Mouse (Mus musculus): Measurements from ENCODE around the gene Arid1b. TPM values are rescaled to one million over a fixed set of nuclear protein-coding genes. Genes with fewer than 3 reads are reported as not detected.

Arid1b gene
- polyA plus RNA-seq, 1 experiment from 2014 or later, result 11.2 TPM

GRCm38 (mm10) chr17:4996121-4996813 lies 2.1 kb downstream of the Arid1b start:
- Histone ChIP-seq H3K27ac (peak overlapping the region; percentile 100), H3K4me3 (replicated peaks) (peak overlapping the region; percentile 90), H3K4me2 (peak overlapping the region; percentile 68), H3K4me1 (peaks cover 9% of the 10 kb centered on the region; the same call in 1 of the 2 replicates), H3K9ac (peak overlapping the region; percentile 96), H3K27me3 (replicated peaks) (no peaks in the 10 kb centered on the region), H3K36me3 (no peaks in the 10 kb centered on the region), H3K9me3 (no peaks in the 10 kb centered on the region)
- 0 out of 2 replicates have a peak, but pooled peaks have one; percentile 15 for ATAC-seq (ENCODE audit: insufficient read depth, low FRiP score, low read depth)
- WGBS, result under 1% methylated on average over 75 of the region's 95 CpGs

GRCm38 (mm10) chr17:4996814-4997549 lies 2.9 kb downstream of the Arid1b start:
- H3K9ac ChIP-seq, result peak overlapping the region; percentile 96
- H3K27me3 ChIP-seq (replicated peaks), result no peaks in the 10 kb centered on the region
- under 1% methylated on average over 20 of the region's 20 CpGs for WGBS
- peak overlapping the region; percentile 90 for H3K4me3 ChIP-seq (replicated peaks)
- H3K4me2 ChIP-seq, result peak overlapping the region; percentile 68
- peaks cover 16% of the 10 kb centered on the region for H3K4me1 ChIP-seq
- ATAC-seq (ENCODE audit: insufficient read depth, low FRiP score, low read depth), result no peak
- H3K36me3 ChIP-seq, result no peaks in the 10 kb centered on the region
- no peaks in the 10 kb centered on the region for H3K9me3 ChIP-seq
- peak overlapping the region; percentile 100 for H3K27ac ChIP-seq

GRCm38 (mm10) chr17:4997968-4998367 lies 3.8 kb downstream of the Arid1b start:
- ATAC-seq (ENCODE audit: insufficient read depth, low FRiP score, low read depth), result no peak
- H3K4me3 ChIP-seq (replicated peaks), result no peak overlapping the region
- H3K4me2 ChIP-seq, result peak overlapping the region; percentile 40
- WGBS, result 30% methylated on average over 3 of the region's 3 CpGs
- H3K4me1 ChIP-seq, result peaks cover 18% of the 10 kb centered on the region
- H3K36me3 ChIP-seq, result no peaks in the 10 kb centered on the region
- no peak overlapping the region for H3K9ac ChIP-seq
- H3K27ac ChIP-seq, result no peak overlapping the region
- H3K27me3 ChIP-seq (replicated peaks), result no peaks in the 10 kb centered on the region
- no peaks in the 10 kb centered on the region for H3K9me3 ChIP-seq

GRCm38 (mm10) chr17:4999256-4999655 lies 5.1 kb downstream of the Arid1b start:
- 32% methylated on average over 1 of the region's 1 CpGs for WGBS
- Histone ChIP-seq H3K27ac (no peak overlapping the region), H3K9me3 (no peaks in the 10 kb centered on the region), H3K9ac (no peak overlapping the region), H3K36me3 (no peaks in the 10 kb centered on the region), H3K4me3 (replicated peaks) (no peak overlapping the region), H3K4me1 (peaks cover 29% of the 10 kb centered on the region), H3K27me3 (replicated peaks) (no peaks in the 10 kb centered on the region), H3K4me2 (no peak overlapping the region)
- ATAC-seq (ENCODE audit: insufficient read depth, low FRiP score, low read depth), result no peak

- H3K9ac ChIP-seq, result no peak overlapping the region
- H3K4me3 ChIP-seq (replicated peaks), result peak overlapping the region; percentile 12; the same call in 1 of the 2 replicates
- H3K4me2 ChIP-seq, result peak overlapping the region; percentile 35
- H3K27me3 ChIP-seq (replicated peaks), result no peaks in the 10 kb centered on the region
- H3K9me3 ChIP-seq, result no peaks in the 10 kb centered on the region
- no peak for ATAC-seq (ENCODE audit: insufficient read depth, low FRiP score, low read depth)
- no peaks in the 10 kb centered on the region for H3K36me3 ChIP-seq
- 41% methylated on average over 10 of the region's 10 CpGs for WGBS
- peaks cover 36% of the 10 kb centered on the region for H3K4me1 ChIP-seq
- H3K27ac ChIP-seq, result no peak overlapping the region
Measured at GRCm38 (mm10) chr17:5000001-5000400, 5.9 kb downstream of the Arid1b start.

GRCm38 (mm10) chr17:5000871-5001270 lies 6.7 kb downstream of the Arid1b start:
- Histone ChIP-seq H3K27ac (no peak overlapping the region), H3K9me3 (no peaks in the 10 kb centered on the region), H3K4me1 (peaks cover 45% of the 10 kb centered on the region), H3K36me3 (no peaks in the 10 kb centered on the region), H3K4me3 (replicated peaks) (no peak overlapping the region), H3K27me3 (replicated peaks) (no peaks in the 10 kb centered on the region), H3K4me2 (no peak overlapping the region; the same call in 1 of the 2 replicates), H3K9ac (no peak overlapping the region)
- WGBS, result 60% methylated on average over 7 of the region's 7 CpGs
- no peak for ATAC-seq (ENCODE audit: insufficient read depth, low FRiP score, low read depth)

GRCm38 (mm10) chr17:5001531-5002131 lies 7.5 kb downstream of the Arid1b start:
- Histone ChIP-seq H3K36me3 (no peaks in the 10 kb centered on the region), H3K9me3 (no peaks in the 10 kb centered on the region), H3K4me3 (replicated peaks) (no peak overlapping the region), H3K9ac (no peak overlapping the region), H3K4me2 (no peak overlapping the region), H3K4me1 (peaks cover 50% of the 10 kb centered on the region), H3K27ac (no peak overlapping the region), H3K27me3 (replicated peaks) (no peaks in the 10 kb centered on the region)
- no peak for ATAC-seq (ENCODE audit: insufficient read depth, low FRiP score, low read depth)
- WGBS, result 34% methylated on average over 9 of the region's 9 CpGs

GRCm38 (mm10) chr17:5002937-5003508 lies 8.9 kb downstream of the Arid1b start:
- Histone ChIP-seq H3K9me3 (no peaks in the 10 kb centered on the region), H3K27me3 (replicated peaks) (no peaks in the 10 kb centered on the region), H3K36me3 (no peaks in the 10 kb centered on the region), H3K4me1 (peaks cover 59% of the 10 kb centered on the region), H3K4me3 (replicated peaks) (no peak overlapping the region), H3K27ac (peak overlapping the region; percentile 38; the same call in 1 of the 2 replicates), H3K4me2 (no peak overlapping the region), H3K9ac (no peak overlapping the region)
- ATAC-seq (ENCODE audit: insufficient read depth, low FRiP score, low read depth), result no peak
- 66% methylated on average over 10 of the region's 10 CpGs for WGBS

GRCm38 (mm10) chr17:5004266-5004665 lies 10.1 kb downstream of the Arid1b start:
- Histone ChIP-seq H3K4me2 (peak overlapping the region; percentile 8; the same call in 1 of the 2 replicates), H3K4me3 (replicated peaks) (no peak overlapping the region), H3K4me1 (peaks cover 70% of the 10 kb centered on the region), H3K27me3 (replicated peaks) (no peaks in the 10 kb centered on the region), H3K36me3 (no peaks in the 10 kb centered on the region), H3K9ac (no peak overlapping the region), H3K27ac (no peak overlapping the region), H3K9me3 (no peaks in the 10 kb centered on the region)
- ATAC-seq (ENCODE audit: insufficient read depth, low FRiP score, low read depth), result no peak
- WGBS, result 39% methylated on average over 8 of the region's 8 CpGs

GRCm38 (mm10) chr17:5004706-5005105 lies 10.6 kb downstream of the Arid1b start:
- Histone ChIP-seq H3K9ac (no peak overlapping the region), H3K4me2 (0 out of 2 replicates have a peak overlapping the region, but pooled peaks have one; percentile 8), H3K36me3 (no peaks in the 10 kb centered on the region), H3K27me3 (replicated peaks) (no peaks in the 10 kb centered on the region), H3K4me1 (peaks cover 74% of the 10 kb centered on the region), H3K4me3 (replicated peaks) (no peak overlapping the region), H3K9me3 (no peaks in the 10 kb centered on the region), H3K27ac (no peak overlapping the region)
- ATAC-seq (ENCODE audit: insufficient read depth, low FRiP score, low read depth), result no peak
- WGBS, result 56% methylated on average over 5 of the region's 5 CpGs

- H3K4me1 ChIP-seq, result peaks cover 73% of the 10 kb centered on the region
Measured at GRCm38 (mm10) chr17:5005285-5005684, 11.2 kb downstream of the Arid1b start.

More at GRCm38 (mm10) chr17:5005285-5005684, 11.2 kb downstream of the Arid1b start:
- H3K36me3 ChIP-seq, result no peaks in the 10 kb centered on the region
- no peaks in the 10 kb centered on the region for H3K9me3 ChIP-seq
- no peak for ATAC-seq (ENCODE audit: insufficient read depth, low FRiP score, low read depth)
- no peaks in the 10 kb centered on the region for H3K27me3 ChIP-seq (replicated peaks)
- no peak overlapping the region for H3K9ac ChIP-seq
- WGBS, result 61% methylated on average over 3 of the region's 3 CpGs
- no peak overlapping the region for H3K4me3 ChIP-seq (replicated peaks)
- no peak overlapping the region for H3K4me2 ChIP-seq
- no peak overlapping the region for H3K27ac ChIP-seq

Measured in stomach, embryonic 15.5 days (tissue).